Mouse (Mus musculus) MEL (cell line): ENCODE data around the gene Abcc9.
A peak's percentile ranks its signal among the peaks of the same experiment; 100 is the strongest.

Experiments
- BHLHE40 ChIP-seq: IDR thresholded peaks from 2 replicates; pipeline ENCODE4 v1.6.1; 2012; ENCODE audit warnings: low read depth, mild to moderate bottlenecking, inconsistent platforms, low read length, improper control_type of control experiment, borderline replicate concordance
- CHD2 ChIP-seq: IDR thresholded peaks from 2 replicates; pipeline ENCODE4 v1.6.1; 2011; ENCODE audit warnings: low read length, improper control_type of control experiment
- CTCF ChIP-seq, 3 experiments: IDR thresholded peaks in 2 of 3; conservative IDR thresholded peaks in 1 of 3; 2 replicates each; pipeline ENCODE4 v1.5.1; 2011 to 2012; ENCODE audit warnings: low read length in 3 of 3, low read depth in 2 of 3, mild to moderate bottlenecking in 2 of 3, improper control_type of control experiment in 1 of 3, inconsistent platforms in 1 of 3, mixed read lengths in 1 of 3, moderate library complexity in 1 of 3; ENCODE audit not compliant: control insufficient read depth in 1 of 3, insufficient read depth in 1 of 3, poor library complexity in 1 of 3, severe bottlenecking in 1 of 3
- EP300 ChIP-seq, 2 experiments: IDR thresholded peaks; 2 replicates each; pipeline ENCODE4 v1.6.1; 2011; ENCODE audit warnings: improper control_type of control experiment in 2 of 2, low read length in 2 of 2, low read depth in 1 of 2, mild to moderate bottlenecking in 1 of 2
- MAFK ChIP-seq: IDR thresholded peaks from 2 replicates; pipeline ENCODE4 v1.6.1; 2011; ENCODE audit warnings: low read depth, mild to moderate bottlenecking, low read length, improper control_type of control experiment, borderline replicate concordance
- MAX ChIP-seq: IDR thresholded peaks from 2 replicates; pipeline ENCODE4 v1.6.1; 2011; ENCODE audit warnings: low read length, improper control_type of control experiment
- MAZ ChIP-seq: IDR thresholded peaks from 2 replicates; pipeline ENCODE4 v1.6.1; 2012; ENCODE audit warnings: low read depth, mild to moderate bottlenecking, inconsistent platforms, low read length, improper control_type of control experiment
- POLR2AphosphoS2 ChIP-seq: IDR thresholded peaks from 2 replicates; pipeline ENCODE4 v1.6.1; 2011; ENCODE audit warnings: low read length, improper control_type of control experiment
- RAD21 ChIP-seq: IDR thresholded peaks from 2 replicates; pipeline ENCODE4 v1.6.1; 2011; ENCODE audit warnings: mild to moderate bottlenecking, low read depth, low read length, improper control_type of control experiment
- TAL1 ChIP-seq: IDR thresholded peaks from 2 replicates; pipeline ENCODE4 v1.6.1; 2012; ENCODE audit warnings: mild to moderate bottlenecking, inconsistent platforms, low read length, moderate library complexity, mixed read lengths
- TCF12 ChIP-seq: IDR thresholded peaks from 2 replicates; pipeline ENCODE4 v1.6.1; 2014; ENCODE audit warnings: low read depth, mild to moderate bottlenecking, inconsistent platforms, low read length, improper control_type of control experiment, moderate library complexity
- ZKSCAN1 ChIP-seq: IDR thresholded peaks from 2 replicates; pipeline ENCODE4 v1.6.1; 2012; ENCODE audit warnings: low read depth, mild to moderate bottlenecking, inconsistent platforms, low read length, improper control_type of control experiment, moderate library complexity

DNA sequence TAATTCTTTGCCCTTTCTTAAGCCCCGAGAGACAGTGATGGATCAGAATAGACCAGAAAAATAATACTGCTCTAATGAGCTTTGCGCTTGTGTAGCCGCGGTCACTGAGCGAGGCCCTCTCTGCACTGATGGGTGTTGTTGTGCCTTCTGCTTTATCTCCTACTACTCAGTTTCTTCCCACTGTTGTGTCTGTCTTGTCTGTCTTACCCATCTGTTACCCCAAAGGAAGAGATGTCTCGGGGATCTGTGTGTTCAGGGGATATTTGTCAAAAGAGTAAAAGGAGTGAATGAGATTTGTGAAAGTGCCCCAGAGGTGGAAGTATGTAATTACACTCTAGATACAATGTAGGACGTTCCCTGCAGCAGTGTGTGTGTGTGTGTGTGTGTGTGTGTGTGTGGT is 16.1 kb upstream of the Abcc9 start:
- TF ChIP-seq CTCF (IDR thresholded peaks at IDR 0.05 in 2 of 3, conservative IDR thresholded peaks at IDR 0.05 in 1 of 3; ENCODE audit: control insufficient read depth in 1 of 3, insufficient read depth in 1 of 3, low read depth in 2 of 3, low read length in 3 of 3, poor library complexity in 1 of 3, severe bottlenecking in 1 of 3) (peak in 2 of 3 experiments; percentile 5 to 15; a peak in 1 of 6 replicates), EP300 (IDR thresholded peaks at IDR 0.05; ENCODE audit: low read depth in 1 of 2, low read length in 2 of 2) (no peak), MAZ (no peak), RAD21 (no peak), ZKSCAN1 (no peak), MAX (no peak), MAFK (no peak), BHLHE40 (no peak), CHD2 (no peak), POLR2AphosphoS2 (no peak), TAL1 (no peak), TCF12 (no peak)
